Mouse (Mus musculus) cerebellum, adult 2 months (tissue): ENCODE data around the gene Vps8. TPM values are rescaled to one million over a fixed set of nuclear protein-coding genes. Genes with fewer than 3 reads are reported as not detected.

Experiments used
- DNase-seq, 2 experiments: peaks; one replicate each; pipeline ENCODE4 v3.0.0; 2021
- H3K27ac ChIP-seq: fragments of 200-500 bp; 2 replicates; pipeline ENCODE4 v1.5.1; 2012; ENCODE audit warnings: low read length, control low read depth, inconsistent platforms; ENCODE audit not compliant: insufficient read depth
- H3K27me3 ChIP-seq: fragments of 200-500 bp; 2 replicates; pipeline ENCODE4 v1.6.1; 2012; ENCODE audit warnings: inconsistent platforms, mild to moderate bottlenecking, low read length, moderate library complexity; ENCODE audit not compliant: control insufficient read depth, insufficient read depth
- H3K4me1 ChIP-seq: fragments of 200-500 bp; 2 replicates; pipeline ENCODE4 v1.6.1; 2011; ENCODE audit warnings: low read length; ENCODE audit not compliant: control insufficient read depth, insufficient read depth
- H3K4me3 ChIP-seq: fragments of 200-500 bp; replicated peaks from 2 replicates; pipeline ENCODE3; 2011; ENCODE audit warnings: mild to moderate bottlenecking, low read depth, low read length, control low read depth; ENCODE audit not compliant: insufficient read depth
- CTCF ChIP-seq: fragments of 200-500 bp; IDR thresholded peaks from 2 replicates; pipeline ENCODE4 v1.5.1; 2011; ENCODE audit warnings: low read depth, mild to moderate bottlenecking, control low read depth, low read length, moderate library complexity, borderline replicate concordance; ENCODE audit not compliant: insufficient read depth
- POLR2A ChIP-seq: fragments of 200-500 bp; IDR thresholded peaks from 2 replicates; pipeline ENCODE4 v1.6.1; 2011; ENCODE audit warnings: low read length, control low read depth, borderline replicate concordance; ENCODE audit not compliant: insufficient read depth
- WGBS: fragments of 180-500 bp; shearing (Covaris S2); methylation state at CpG from one replicate; pipeline ENCODE4 v1.1.7; 2018; 5-methylcytosine and 5-hydroxymethylcytosine counted together
- polyA plus RNA-seq: library from polyadenylated mRNA; depleted of rRNA; stranded (reverse); fragments of >200 nt; gene quantifications from 2 replicates; pipeline ENCODE4 v1.2.3, GENCODE M21; 2012

Vps8 gene
- polyA plus RNA-seq, 1 experiment = 26.3 TPM

- H3K4me3 ChIP-seq = no peak overlapping the region
- TF ChIP-seq CTCF (no peak), POLR2A (no peak)
- 88% methylated on average over 4 of the region's 4 CpGs for WGBS
- H3K27me3 ChIP-seq = no peaks in the 10 kb centered on the region
- H3K4me1 ChIP-seq = 0 out of 2 replicates have a peak, but pooled peaks cover 4% of the 10 kb centered on the region
- H3K27ac ChIP-seq = no peak overlapping the region
- DNase-seq = no peak
Measured at GRCm38 (mm10) chr16:21648800-21649199, 225.9 kb downstream of the Vps8 start.

DNA sequence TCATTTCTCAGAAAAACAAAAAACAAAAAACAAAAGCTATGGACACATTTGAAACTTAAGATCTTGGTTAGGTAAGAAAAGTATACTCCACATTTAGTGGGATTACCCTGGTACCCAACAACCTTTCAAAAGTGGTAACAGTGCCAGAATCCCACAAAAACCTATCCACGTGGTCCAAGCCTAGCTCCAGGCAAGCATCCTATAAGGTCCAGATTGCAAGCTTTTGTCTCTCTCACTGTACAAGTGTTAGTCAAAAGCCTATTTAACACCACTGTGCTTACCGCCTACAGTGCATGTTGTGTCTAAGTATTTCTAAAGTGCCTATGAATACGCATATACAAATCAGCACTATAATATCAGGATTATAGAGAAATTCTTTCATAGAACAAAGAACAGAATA, 227.4 kb downstream of the Vps8 start:
- Histone ChIP-seq H3K4me1 (peaks cover 4% of the 10 kb centered on the region; the same call in 1 of the 2 replicates), H3K4me3 (no peak overlapping the region), H3K27me3 (no peaks in the 10 kb centered on the region), H3K27ac (no peak overlapping the region)
- TF ChIP-seq POLR2A = no peak
- no peak for TF ChIP-seq CTCF
- WGBS = 68% methylated on average over 3 of the region's 3 CpGs
- no peak for DNase-seq

DNA sequence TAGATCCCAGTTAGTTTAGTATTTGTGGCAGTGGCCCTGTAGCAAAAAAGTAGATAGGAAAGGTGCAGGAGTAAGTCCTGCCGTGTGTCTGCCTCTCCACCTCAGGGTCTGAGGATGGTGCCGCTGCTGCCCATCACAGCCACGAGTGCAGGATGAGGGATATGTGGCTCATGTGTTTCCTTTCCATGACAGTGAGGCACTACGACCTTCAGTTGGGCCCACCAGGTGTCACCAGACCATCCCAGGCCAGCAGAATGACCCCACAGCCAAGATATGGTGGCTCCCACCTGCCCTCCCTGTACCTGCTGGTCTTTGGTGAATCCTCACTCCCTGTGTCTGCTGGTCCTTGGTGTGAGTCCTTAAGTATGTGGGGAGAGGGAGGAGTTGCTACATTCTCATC, 228.2 kb downstream of the Vps8 start:
- Histone ChIP-seq H3K27ac (no peak overlapping the region), H3K4me1 (peaks cover 10% of the 10 kb centered on the region; the same call in 1 of the 2 replicates), H3K4me3 (no peak overlapping the region), H3K27me3 (no peaks in the 10 kb centered on the region)
- WGBS = 88% methylated on average over 4 of the region's 4 CpGs
- TF ChIP-seq POLR2A (no peak), CTCF (no peak)
- no peak for DNase-seq

- 82% methylated on average over 15 of the region's 15 CpGs for WGBS
- Histone ChIP-seq H3K27ac (no peak overlapping the region), H3K27me3 (no peaks in the 10 kb centered on the region), H3K4me1 (peaks cover 10% of the 10 kb centered on the region; the same call in 1 of the 2 replicates), H3K4me3 (no peak overlapping the region)
- no peak for DNase-seq
- TF ChIP-seq CTCF (no peak), POLR2A (no peak)
Measured at GRCm38 (mm10) chr16:21653151-21653550, 230.2 kb downstream of the Vps8 start.

DNA sequence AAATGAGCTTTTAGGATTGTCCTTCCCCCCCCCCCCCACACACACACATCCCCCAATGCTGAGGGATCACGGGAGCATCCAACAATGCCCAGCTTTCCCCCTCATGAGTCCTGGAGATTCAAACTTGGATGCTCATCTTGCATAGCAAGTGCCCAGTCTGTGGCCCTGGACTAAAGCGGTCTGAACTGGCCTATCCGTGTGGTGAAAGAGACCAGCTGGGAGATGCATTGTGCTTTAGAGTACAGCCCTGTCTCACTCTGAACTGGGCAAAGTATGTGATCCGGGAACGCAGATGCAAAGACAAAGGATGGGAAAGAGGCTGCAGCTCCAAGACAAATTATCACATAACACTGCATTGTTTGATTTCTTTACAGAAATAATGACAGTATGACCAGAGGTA, 231.5 kb downstream of the Vps8 start:
- 58% methylated on average over 5 of the region's 5 CpGs for WGBS
- H3K4me3 ChIP-seq = no peak overlapping the region
- no peak for TF ChIP-seq CTCF
- TF ChIP-seq POLR2A = no peak
- DNase-seq = no peak
- H3K27ac ChIP-seq = no peak overlapping the region
- H3K4me1 ChIP-seq = peaks cover 10% of the 10 kb centered on the region; the same call in 1 of the 2 replicates
- no peaks in the 10 kb centered on the region for H3K27me3 ChIP-seq

- Histone ChIP-seq H3K27me3 (no peaks in the 10 kb centered on the region), H3K4me3 (no peak overlapping the region), H3K4me1 (peaks cover 10% of the 10 kb centered on the region; the same call in 1 of the 2 replicates), H3K27ac (no peak overlapping the region)
- 29% methylated on average over 6 of the region's 6 CpGs for whole genome bisulfite sequencing
- DNase-seq = no peak
- TF ChIP-seq POLR2A (no peak), CTCF (no peak)
Measured at GRCm38 (mm10) chr16:21655291-21655690, 232.4 kb downstream of the Vps8 start.

DNA sequence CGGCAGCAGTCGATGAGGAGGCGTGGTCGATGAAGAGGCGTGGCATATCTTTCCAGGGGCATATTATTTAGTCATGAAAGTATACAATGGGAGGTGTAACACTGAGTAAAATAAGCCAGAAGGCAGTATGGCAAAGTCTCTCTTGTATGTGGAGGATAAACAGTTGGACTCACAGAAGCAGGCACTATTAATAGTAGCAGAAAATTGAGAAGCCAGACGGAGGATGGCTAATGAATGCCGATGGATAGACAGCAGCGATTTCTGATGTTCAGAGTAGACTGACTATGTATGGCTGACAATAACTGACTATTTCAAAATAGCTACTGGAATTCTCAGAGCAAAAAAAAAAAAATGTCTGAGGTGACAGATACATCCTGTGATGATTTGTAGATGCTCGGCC, 233.0 kb downstream of the Vps8 start:
- WGBS = 55% methylated on average over 9 of the region's 9 CpGs
- no peak for TF ChIP-seq POLR2A
- H3K4me1 ChIP-seq = peaks cover 10% of the 10 kb centered on the region; the same call in 1 of the 2 replicates
- H3K4me3 ChIP-seq = no peak overlapping the region
- no peaks in the 10 kb centered on the region for H3K27me3 ChIP-seq
- H3K27ac ChIP-seq = no peak overlapping the region
- no peak for DNase-seq

- peaks cover 8% of the 10 kb centered on the region for H3K4me1 ChIP-seq
- WGBS = 48% methylated on average over 18 of the region's 18 CpGs
- H3K27ac ChIP-seq = no peak overlapping the region
- TF ChIP-seq POLR2A = no peak
- peak; percentile 17; the same call in 1 of the 2 replicates for TF ChIP-seq CTCF
- no peak for DNase-seq
- H3K27me3 ChIP-seq = no peaks in the 10 kb centered on the region
- no peak overlapping the region for H3K4me3 ChIP-seq
Measured at GRCm38 (mm10) chr16:21664633-21665363, 241.9 kb downstream of the Vps8 start.
